Mouse (Mus musculus): ENCODE data around the gene Gm17324. TPM values are rescaled to one million over a fixed set of nuclear protein-coding genes. Genes with fewer than 3 reads are reported as not detected.
A peak's percentile ranks its signal among the peaks of the same experiment; 100 is the strongest.

The Gm17324 gene
- total RNA-seq, 2 experiments from 2014 or later, result 0.88 to 1.8 TPM

DNA sequence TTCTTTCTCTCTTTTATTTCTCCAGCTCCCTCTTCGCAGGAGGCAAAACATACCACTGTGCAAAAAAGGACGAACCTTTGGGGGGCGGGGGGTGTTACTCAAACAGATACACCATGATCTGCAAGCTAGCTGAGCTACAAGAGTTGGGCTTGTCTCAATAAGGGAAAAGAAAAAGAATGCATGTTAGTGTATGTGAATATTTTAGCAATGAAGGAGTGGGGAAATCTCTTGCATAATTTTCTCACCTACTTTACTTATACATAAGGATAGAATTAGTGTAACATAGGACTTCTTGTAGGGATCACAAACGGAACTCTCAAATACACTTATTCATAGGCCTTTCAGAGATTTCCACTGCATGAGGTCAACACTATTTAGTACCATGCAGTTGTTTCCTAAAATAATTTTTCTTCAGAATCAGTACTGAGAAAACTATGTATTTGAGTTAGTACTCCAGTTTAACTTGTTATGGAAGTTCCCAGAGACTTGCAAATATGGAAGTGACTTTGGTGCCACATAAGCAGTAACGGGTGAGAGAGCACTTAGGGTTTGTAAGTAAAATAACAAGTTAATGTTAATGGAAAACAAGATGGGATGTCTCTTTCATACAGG is 26.3 kb upstream of the Gm17324 start:
- intact Hi-C loops (cut with DNase I), result no loop called here
- DNase-seq (ENCODE audit: extremely low spot score in 1 of 2, low spot score in 2 of 2), result no peak

DNA sequence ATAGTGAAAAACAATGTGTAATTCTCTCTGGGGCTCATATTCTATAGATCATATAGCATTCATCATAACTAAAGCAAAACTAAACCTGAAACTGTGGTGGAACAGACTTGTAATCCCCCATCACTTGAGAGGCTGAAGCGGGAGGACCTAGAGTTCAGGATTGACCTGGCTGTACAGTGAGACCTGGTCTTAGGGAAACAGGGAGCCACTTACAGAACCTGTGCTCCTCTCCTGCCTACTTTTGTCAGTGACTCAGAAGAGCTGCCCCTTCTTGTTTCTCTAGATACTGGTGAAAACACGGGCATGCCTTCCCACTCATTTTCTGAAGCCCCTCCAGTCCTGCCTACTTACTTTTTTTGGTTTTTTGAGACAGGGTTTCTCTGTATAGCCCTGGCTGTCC is 25.7 kb upstream of the Gm17324 start:
- DNase-seq (ENCODE audit: extremely low spot score in 1 of 2, low spot score in 2 of 2), result no peak
- intact Hi-C loops (cut with DNase I), result no loop called here

DNA sequence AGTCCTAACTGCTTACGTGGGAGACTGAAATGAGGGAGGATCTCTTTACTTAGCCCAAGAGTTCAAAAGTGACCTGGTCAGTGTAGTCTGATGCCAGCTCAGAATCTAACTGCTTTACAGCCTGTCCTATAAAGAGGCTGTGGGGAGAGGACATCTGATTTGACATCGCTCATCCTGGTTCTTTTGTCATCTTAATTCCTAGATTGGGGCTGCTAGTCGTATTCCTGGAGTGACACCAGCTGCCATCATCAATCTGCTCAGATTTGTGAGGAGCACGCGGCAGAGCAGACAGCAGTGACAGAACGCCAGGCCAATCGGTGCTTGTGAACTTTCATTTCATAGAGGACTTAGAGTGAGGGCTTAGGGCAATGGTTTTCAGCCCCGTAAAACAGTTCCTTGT is 25.0 kb upstream of the Gm17324 start:
- intact Hi-C loops (cut with DNase I), result no loop called here
- DNase-seq (ENCODE audit: extremely low spot score in 1 of 2, low spot score in 2 of 2), result no peak

DNA sequence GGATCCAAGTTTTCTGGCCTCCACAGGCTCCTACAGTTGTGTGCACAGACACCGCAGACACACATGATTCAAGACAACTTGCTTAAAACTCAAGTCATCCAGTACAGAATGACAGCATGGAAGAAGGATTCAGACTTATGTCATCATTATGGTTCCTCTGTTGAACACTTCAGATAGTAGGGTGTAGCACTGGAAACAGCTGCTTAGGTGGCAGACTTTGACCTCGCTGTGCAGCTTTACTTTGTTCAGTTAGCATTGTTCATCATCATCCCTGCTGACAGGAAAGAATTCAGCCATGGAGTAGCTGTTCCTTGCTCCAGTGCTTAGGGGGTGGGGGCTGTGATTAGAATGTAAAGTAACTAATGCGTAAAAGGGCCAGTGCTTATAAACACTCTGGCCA is 17.1 kb upstream of the Gm17324 start:
- no peak for DNase-seq (ENCODE audit: extremely low spot score in 1 of 2, low spot score in 2 of 2)
- intact Hi-C loops (cut with DNase I), result no loop called here

DNA sequence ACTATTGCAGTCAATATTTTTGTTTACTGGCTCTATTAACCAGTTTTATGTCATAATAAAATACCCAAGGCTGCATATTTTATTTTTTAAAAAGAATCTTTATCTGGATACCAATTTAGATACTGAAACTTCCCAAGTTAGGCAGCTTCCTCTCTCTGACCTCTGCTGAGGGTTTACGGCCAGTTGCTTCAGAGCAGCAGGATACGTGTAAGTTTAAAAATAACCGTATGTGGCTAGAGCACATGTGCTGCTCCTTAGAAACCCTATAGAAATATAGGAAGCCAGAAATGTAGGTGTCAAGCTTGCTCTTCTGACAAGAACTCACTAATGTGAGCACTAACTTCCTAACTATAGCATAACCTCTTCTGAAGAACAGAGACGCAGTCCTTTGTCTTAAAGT is 14.8 kb upstream of the Gm17324 start:
- intact Hi-C loops (cut with DNase I), result no loop called here

DNA sequence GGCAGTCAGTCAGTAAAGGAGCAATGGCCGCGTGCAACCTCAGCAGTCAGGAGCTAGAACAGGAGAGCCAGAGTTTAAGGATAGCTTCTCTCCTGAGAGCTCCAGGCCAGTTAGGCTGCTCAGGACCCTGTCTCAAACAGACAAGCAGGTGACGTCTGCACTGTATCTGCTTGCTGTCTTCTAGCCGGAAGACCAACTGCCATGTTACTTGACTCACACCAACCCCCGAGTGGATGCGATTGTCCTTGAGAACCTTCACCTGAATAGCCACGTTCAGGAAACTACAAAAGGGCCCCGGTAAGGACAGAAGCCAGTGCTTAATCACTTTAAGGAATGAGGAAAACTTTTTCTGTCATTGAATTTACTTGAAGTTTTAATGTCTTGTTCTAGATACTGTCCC is 8.4 kb upstream of the Gm17324 start:
- DNase-seq (ENCODE audit: extremely low spot score in 1 of 2, low spot score in 2 of 2), result no peak
- intact Hi-C loops (cut with DNase I), result no loop called here

More for the DNA sequence above, 14.8 kb upstream of the Gm17324 start:
- no peak for DNase-seq (ENCODE audit: extremely low spot score in 1 of 2, low spot score in 2 of 2)

DNA sequence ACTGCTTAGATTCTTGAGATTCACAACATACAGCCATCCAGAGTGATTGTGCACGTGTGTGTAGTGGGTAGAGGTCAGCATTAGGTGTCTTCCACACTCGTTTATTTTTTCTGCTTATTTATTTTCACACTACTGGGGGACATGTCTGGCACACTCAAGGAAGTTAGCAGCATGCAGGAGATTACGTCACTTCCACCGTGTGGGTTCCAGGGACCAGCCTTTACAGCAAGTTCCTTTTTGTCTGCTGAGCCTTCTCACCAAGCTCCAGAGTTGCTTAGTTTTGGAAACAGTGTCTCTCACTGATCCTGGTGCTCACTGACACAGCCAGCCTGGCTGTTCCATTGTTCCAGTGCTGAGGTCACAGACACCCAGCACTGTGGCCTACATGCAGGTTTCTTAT is 2.8 kb upstream of the Gm17324 start:
- DNase-seq (ENCODE audit: extremely low spot score in 1 of 2, low spot score in 2 of 2), result peak in 1 of 2 experiments; percentile 32
- intact Hi-C loops (cut with DNase I), result no loop called here

DNA sequence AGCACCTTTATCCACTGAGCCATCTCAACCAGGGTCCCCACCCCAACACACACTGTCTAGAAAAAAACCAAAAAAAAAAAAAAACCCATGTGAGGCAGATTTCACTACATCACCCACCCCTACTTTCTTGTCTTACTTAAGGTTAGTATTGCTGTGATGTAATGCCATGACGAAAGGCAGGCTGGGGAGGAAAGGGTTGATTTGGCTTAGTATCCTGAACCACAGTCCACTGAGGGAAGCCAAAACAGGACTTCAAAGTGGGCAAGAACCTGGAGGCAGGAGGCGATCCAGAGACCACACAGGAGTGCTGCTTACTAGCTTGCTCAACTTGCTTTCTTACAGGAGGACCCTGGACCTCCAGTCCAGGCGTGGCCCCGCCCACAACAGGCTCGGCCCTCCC is 1.8 kb upstream of the Gm17324 start:
- intact Hi-C loops (cut with DNase I), result no loop called here
- no peak for DNase-seq (ENCODE audit: extremely low spot score in 1 of 2, low spot score in 2 of 2)

DNA sequence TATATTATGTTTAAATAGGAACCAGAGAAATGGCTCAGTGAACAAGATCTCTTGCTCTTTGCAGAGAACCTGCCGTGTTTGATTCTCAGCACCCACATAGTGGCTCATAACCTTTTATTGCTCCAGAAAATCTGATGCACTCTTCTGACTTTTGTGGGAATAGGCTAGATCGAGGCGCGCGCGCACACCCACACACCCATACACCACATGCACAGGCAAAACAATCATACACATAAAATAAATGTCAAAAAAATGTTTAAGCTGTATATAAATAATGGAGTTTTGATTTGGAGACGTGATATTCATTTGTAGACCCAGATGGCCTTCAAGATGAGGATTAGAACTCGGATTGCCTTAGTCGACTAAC is 997 bp downstream of the Gm17324 start:
- intact Hi-C loops (cut with DNase I), result no loop called here

DNA sequence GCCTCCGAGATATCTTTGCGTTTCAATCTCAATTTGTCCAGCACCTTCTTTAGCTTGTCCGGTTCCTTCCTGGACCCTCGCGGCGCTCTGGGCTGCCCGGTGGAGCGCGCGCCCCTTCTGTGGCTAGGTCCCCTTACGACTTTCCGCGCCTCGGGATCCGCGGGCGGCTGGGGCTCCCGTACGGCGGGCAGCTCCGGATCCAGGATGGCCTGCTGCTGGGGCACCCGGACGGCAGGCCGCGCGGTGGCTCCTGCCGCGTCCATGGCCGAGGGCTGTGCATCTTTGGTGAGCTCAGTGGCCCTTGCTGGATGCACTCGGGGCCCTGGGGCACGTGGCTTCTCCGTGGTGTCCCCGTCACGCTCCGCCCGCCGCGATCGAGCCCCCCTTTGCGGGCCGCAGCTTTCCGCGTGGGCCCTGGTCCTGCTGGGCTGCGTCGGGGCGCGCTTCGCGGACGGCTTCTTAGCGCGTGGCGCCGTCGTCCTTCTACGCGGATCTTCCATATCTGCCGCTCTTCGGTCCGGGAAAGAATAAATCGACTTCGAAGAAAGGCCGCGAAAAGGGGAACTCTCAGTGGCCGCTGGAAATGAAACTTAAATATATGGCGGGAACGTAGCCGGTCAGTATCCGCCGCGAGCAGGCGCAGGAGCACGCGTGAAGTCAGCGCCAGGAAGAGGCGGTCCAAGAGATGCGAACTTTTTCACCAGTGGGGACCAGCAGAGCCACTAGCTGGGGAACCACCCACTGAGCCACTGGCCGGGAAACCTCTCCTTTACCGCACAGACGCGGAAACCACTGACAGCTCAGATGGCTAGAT is 5.8 kb downstream of the Gm17324 start, which contains the start of gene Cgas:
Gene Cgas, minus strand, starts transcription at position 659 of the 814 bp plus-strand sequence.
- DNase-seq (ENCODE audit: extremely low spot score in 1 of 2, low spot score in 2 of 2), result peak; percentile 28 to 71

More for the DNA sequence above, 997 bp downstream of the Gm17324 start:
- DNase-seq (ENCODE audit: extremely low spot score in 1 of 2, low spot score in 2 of 2), result no peak

DNA sequence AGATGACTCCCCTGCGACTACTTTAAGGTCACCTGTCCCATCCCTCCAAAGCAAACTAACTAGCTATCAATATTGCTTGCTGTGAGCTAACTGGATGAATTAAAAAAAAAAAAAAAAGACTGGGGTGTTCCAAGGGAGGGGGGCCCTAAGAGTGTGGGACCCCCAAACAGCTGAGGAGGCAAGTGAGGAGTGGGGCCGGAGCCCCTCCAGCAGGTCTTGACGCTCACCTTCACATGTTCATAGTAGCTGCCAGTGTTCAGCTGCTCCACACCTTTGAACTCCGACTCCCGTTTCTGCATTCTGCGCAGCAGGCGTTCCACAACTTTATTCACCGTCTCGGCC is 6.4 kb downstream of the Gm17324 start:
- intact Hi-C loops (cut with DNase I), result no loop called here
- no peak for DNase-seq (ENCODE audit: extremely low spot score in 1 of 2, low spot score in 2 of 2)

More for the DNA sequence above, 5.8 kb downstream of the Gm17324 start, which contains the start of gene Cgas:
- intact Hi-C loops (cut with DNase I), result no loop called here

DNA sequence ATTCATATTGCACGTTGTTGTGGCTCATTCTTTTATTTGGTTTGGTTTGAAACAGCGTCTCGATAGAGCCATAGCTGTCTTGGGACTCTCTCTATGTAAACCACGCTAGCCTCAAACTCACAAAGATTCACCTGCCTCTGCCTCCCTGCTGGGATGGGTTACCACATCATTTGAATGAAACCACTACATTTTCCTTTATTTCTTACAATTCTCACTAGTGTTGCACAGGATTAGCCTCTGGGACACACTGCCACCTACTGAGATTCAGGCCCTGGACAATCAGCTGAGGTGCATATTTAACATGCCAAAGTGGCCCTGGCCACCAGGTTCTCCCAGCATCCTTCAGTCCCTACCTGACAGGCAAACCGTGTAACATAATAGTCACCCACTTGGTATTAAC is 9.2 kb downstream of the Gm17324 start:
- no peak for DNase-seq (ENCODE audit: extremely low spot score in 1 of 2, low spot score in 2 of 2)
- intact Hi-C loops (cut with DNase I), result no loop called here

DNA sequence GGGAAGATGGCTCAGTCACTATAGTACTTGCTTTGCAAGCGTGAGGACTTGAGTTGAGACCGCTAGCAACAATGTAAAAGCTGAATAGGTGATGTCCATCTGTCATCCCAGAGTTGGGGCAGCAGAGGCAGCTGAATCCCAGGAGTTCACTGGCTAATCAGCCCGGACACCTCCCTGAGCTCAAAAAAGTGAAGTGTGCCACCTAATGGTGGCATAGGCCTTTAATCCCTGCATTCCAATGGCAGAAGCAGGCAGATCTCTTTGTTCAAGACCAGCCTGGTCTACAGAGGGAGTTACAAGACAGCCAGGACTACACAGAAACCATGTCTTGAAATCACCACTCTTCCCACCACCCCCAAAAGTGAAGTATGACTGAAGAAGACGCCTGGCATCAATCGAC is 16.1 kb downstream of the Gm17324 start:
- intact Hi-C loops (cut with DNase I), result no loop called here

DNA sequence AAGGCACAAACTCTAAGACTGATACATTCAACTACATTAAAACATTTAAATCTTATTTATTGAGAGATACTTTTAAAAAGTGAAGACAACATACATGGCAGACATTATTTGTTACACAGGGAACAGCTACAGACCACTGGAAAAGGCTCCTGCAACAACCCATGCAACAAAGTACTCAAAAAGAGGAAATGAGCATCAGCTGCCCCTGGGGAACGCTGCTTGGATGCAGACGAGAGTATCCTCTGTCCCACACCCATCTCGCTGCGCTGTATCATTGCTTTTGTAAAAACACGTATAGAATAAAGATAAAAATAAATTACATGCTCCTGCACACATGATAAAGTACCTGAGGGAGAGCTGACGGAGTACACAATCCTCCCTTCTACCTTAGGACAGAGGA is 18.1 kb downstream of the Gm17324 start:
- no peak for DNase-seq (ENCODE audit: extremely low spot score in 1 of 2, low spot score in 2 of 2)
- intact Hi-C loops (cut with DNase I), result no loop called here

More for the DNA sequence above, 16.1 kb downstream of the Gm17324 start:
- DNase-seq (ENCODE audit: extremely low spot score in 1 of 2, low spot score in 2 of 2), result no peak

DNA sequence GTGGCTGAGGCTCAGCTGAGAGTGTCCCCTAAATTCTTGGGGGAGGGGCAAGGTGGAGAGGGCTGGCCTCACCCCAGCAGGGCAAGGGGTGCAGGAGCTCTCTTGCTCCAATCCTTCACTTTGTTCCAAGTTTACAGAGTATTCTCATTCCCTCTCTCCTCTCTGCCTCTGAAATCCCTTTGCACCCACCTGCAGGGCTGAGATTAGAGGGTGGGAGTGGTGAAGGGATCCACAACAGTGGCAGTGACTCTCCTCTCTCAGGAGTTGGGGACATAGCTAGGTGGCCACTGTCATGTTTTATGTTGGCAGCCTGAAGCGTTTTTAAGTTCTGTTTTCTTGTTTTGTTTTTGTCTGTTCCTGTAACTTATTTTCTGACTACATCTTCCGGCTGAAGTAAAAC is 19.0 kb downstream of the Gm17324 start:
- no peak for DNase-seq (ENCODE audit: extremely low spot score in 1 of 2, low spot score in 2 of 2)
- intact Hi-C loops (cut with DNase I), result no loop called here

DNA sequence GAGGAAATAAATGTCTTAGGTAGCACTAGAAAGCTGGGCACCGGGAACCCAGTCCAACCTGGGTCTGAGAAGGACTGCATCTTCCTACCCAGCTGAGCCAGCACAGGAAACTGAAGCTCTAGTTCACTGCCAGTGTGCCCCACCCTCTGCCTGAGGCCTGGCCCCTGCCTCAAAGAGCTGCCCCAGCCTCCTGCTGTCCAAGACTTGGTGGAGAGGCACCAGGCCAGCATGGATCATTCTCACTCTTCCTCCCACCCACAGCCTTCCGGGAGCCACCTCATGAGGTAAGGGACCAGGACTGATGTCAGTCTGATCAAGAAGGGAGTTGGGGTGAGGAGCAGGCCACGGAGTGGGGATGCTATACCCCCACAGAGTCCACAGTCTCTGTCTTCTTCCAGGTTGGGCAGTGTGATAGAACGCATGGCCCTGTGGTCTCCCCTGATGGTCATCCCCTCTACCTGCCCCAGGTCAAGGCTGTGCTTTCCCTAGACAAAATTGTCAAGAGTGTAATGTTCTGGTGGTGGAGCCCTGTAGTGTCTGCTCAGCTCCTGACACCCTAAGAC is 19.6 kb downstream of the Gm17324 start:
- no peak for DNase-seq (ENCODE audit: extremely low spot score in 1 of 2, low spot score in 2 of 2)

DNA sequence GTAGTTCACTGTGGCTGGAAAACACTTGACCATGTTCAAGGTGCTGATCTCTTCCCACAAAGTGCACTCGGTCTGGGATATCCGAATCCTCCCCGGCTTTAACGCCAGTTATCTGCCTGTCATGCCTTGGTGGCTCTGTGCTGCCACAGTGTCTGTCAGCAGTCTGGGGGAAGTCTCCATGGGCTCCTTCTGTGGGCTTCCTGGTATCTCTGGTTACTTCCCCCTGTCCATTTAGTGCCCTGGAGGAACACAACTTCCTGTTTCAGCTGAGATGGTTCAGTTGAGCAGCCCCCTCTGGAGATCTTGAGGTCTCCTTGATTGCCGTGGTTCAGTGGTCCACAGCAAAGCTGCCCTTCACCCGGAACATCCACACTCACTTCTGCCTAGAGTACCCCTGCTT is 20.4 kb downstream of the Gm17324 start:
- no peak for DNase-seq (ENCODE audit: extremely low spot score in 1 of 2, low spot score in 2 of 2)
- intact Hi-C loops (cut with DNase I), result no loop called here

More for the DNA sequence above, 19.6 kb downstream of the Gm17324 start:
- intact Hi-C loops (cut with DNase I), result no loop called here

DNA sequence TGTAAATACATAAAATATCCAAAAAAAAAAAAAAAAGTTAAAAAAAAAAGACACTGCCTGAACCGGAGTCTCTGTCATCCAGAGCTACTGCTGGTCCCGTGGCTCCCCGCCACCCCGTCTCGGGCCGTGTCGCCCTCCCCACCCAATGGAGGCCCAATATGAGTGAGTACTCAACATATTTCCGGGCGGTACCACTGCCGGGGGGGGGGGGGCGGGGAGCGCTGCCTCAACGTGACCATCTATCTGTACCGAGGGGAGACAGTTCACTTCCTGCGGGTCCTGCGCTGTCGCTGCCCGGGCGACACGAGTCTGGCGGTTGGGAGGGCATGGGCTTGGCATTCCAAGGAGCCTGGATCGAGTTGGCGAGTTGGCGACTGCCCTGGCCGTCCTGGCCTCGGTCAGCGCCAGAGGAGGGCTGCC is 21.2 kb downstream of the Gm17324 start:
- intact Hi-C loops (cut with DNase I), result no loop called here
- DNase-seq (ENCODE audit: extremely low spot score in 1 of 2, low spot score in 2 of 2), result no peak

DNA sequence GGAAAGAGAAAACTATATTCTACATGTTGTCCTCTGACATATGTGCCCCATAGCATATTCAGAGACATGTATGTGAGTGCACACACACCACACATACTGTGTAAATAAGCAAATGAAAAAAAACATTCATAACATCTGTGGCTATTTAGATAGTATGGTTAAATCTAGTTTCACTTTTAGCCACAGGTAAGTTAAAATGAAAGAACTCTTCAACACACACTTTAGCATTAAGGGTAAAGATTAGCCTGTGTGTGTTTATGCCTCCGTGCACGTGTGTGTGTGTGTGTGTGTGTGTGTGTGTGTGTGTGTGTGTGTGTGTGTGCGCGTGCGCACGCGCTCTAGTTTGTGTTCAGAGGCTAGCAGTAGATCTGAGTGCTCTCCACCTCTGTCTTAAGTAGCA is 47.0 kb downstream of the Gm17324 start:
- DNase-seq (ENCODE audit: extremely low spot score in 1 of 2, low spot score in 2 of 2), result no peak
- intact Hi-C loops (cut with DNase I), result no loop called here

DNA sequence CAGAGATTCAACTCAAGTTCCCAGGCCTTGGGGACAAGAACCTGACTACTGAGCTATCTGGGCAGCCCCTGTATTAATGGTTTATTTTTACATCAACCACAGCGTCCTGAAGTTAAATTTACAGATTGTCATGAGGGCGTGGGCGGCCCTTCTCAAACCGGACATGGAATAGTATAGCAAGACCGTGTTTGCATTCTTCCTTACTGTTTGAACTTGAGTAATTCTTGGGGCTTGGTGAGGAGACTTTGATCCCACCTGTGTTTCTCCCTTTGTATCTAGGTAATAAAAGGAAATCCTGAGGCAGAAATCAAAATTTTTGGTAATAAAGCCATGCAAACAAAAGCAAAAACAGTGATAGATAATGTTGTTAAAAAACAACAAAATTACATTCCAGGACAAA is 48.0 kb downstream of the Gm17324 start:
- intact Hi-C loops (cut with DNase I), result no loop called here
- no peak for DNase-seq (ENCODE audit: extremely low spot score in 1 of 2, low spot score in 2 of 2)

All from left cerebral cortex, postnatal 10 days (tissue).